19 mouse cellular contexts compared by ENCODE assay signal in the genomic region with DNA sequence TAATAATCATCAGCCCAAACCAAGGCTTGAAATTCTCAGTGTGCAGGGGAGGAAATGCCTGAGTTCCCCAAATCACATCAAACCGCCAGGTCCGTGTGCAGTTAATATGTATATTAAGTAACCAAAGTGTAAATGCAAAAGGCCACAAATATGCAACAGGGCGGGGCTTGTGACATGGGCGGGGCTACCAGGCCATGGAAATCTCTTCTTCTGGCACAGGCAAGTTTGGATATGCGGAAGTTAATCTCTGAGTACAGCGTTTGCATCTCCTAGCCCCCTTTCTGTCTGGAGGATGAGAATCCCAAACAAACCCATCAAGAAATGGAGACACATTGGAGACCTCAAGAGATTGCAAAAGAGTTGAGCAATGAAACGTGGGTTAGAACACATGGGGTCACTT.
DNase-seq lines count a peak whose midpoint lies in the region; ATAC-seq lines count a peak whose summit lies in the region.
"Had no signal": no experiment of that assay in that cellular context is flagged by ENCODE, and none has a peak within 500 bp of the region (broad histone marks: within the 10 kb centered on the region; RNA-seq: fewer than 3 reads in every experiment).

No protein-coding gene starts in this region.

- no peak overlapping the region for H3K4me2 ChIP-seq in midbrain, embryonic 15.5 days
- H3K4me2 ChIP-seq: embryonic facial prominence, embryonic 12.5 days; forebrain, embryonic 13.5 days; forebrain, embryonic 15.5 days had no signal

- no peak overlapping the region for H3K9ac ChIP-seq in midbrain, embryonic 15.5 days
- H3K9ac ChIP-seq: embryonic facial prominence, embryonic 12.5 days; forebrain, embryonic 13.5 days; forebrain, embryonic 15.5 days; forebrain, postnatal 0 days had no signal

- 87% methylated on average over 7 of the region's 7 CpGs for WGBS in midbrain, embryonic 15.5 days

- H3K36me3 ChIP-seq in midbrain, embryonic 15.5 days (replicated peaks) = no peaks in the 10 kb centered on the region

- H3K4me3 ChIP-seq in midbrain, embryonic 15.5 days = no peak overlapping the region
- H3K4me3 ChIP-seq: embryonic facial prominence, embryonic 10.5 days; embryonic facial prominence, embryonic 12.5 days; forebrain, embryonic 13.5 days; forebrain, embryonic 15.5 days had no signal

- no peaks in the 10 kb centered on the region for H3K9me3 ChIP-seq in midbrain, embryonic 15.5 days
- H3K9me3 ChIP-seq: embryonic facial prominence, embryonic 10.5 days; embryonic facial prominence, embryonic 12.5 days; forebrain, embryonic 13.5 days; forebrain, embryonic 15.5 days had no signal

- H3K4me1 ChIP-seq in midbrain, embryonic 15.5 days = 0 out of 2 replicates have a peak, but pooled peaks cover 3% of the 10 kb centered on the region

- peak; percentile 22; the same call in 1 of the 2 replicates for ATAC-seq in granulocyte monocyte progenitor cell, adult 5-6 weeks (replicated peaks; ENCODE audit: poor library complexity, severe bottlenecking)
- ATAC-seq in midbrain, embryonic 15.5 days (replicated peaks) = no peak
- ATAC-seq: activated CD4-positive, CD25-positive, alpha-beta regulatory T cell, adult 4 months; forebrain, embryonic 13.5 days; forebrain, embryonic 15.5 days had no signal

- peak; percentile 91 for DNase-seq in heart, adult 11 months
- DNase-seq in heart, adult 18-20 months = no peak
- no peak for DNase-seq in layer of hippocampus, adult 8-10 months (ENCODE audit: low spot score in 2 of 2)
- DNase-seq: adrenal gland, adult 8-10 months; adrenal gland, postnatal 14 days; adrenal gland, postnatal 36 days; cerebellum, adult 11-12 months; cerebellum, adult 2 months; cerebellum, adult 9-10 months; cerebellum, postnatal 10 days; cerebellum, postnatal 25 days; forebrain, postnatal 0 days had no signal

- no peaks in the 10 kb centered on the region for H3K27me3 ChIP-seq in midbrain, embryonic 15.5 days (replicated peaks)
- H3K27me3 ChIP-seq: embryonic facial prominence, embryonic 12.5 days; forebrain, embryonic 13.5 days; forebrain, embryonic 15.5 days had no signal

- H3K27ac ChIP-seq in midbrain, embryonic 15.5 days = no peak overlapping the region
- H3K27ac ChIP-seq: forebrain, embryonic 13.5 days; forebrain, embryonic 15.5 days had no signal
